Comparison of ENCODE assay signal across 8 mouse cellular contexts in the genomic region with DNA sequence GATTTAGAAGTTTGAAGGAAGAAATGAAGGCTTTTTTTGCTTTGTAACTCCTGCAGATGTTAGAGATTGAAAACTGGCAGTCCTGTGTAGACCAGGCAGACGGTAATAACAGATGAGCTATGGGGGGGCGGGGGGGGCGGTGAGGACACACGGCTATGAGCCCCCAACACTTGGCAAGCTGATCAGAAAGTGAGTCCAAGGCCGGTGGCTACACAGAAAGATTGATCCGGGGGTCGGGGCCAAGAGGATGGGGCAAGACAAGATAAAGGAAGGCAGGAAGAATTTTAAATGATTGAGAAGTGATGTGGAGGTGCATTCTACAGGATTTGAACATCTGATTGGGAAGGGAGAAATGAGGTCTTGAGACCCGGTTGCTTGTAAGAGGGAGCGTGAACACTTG. TPM values are rescaled to one million over a fixed set of nuclear protein-coding genes. Genes with fewer than 3 reads are reported as not detected.
A peak's percentile ranks its signal among the peaks of the same experiment; 100 is the strongest.
DNase-seq lines count a peak whose midpoint lies in the region; ATAC-seq and TF ChIP-seq lines count a peak whose summit lies in the region.

No protein-coding gene starts in this region.

- 38% methylated on average over 9 of the region's 9 CpGs for WGBS in intestine, postnatal 0 days
- WGBS in neural tube, embryonic 14.5 days, result 16% methylated on average over 9 of the region's 9 CpGs

- peak overlapping the region; percentile 61 for H3K4me3 ChIP-seq in embryonic fibroblast, embryonic 13.5 days (ENCODE audit: insufficient read depth, low read length)
- H3K4me3 ChIP-seq in intestine, postnatal 0 days (ENCODE audit: low read depth, low read length), result peak overlapping the region; percentile 81
- H3K4me3 ChIP-seq in neural tube, embryonic 14.5 days (ENCODE audit: low read depth, low read length), result peak overlapping the region; percentile 87

- no peaks in the 10 kb centered on the region for H3K36me3 ChIP-seq in intestine, postnatal 0 days (ENCODE audit: control insufficient read depth, insufficient read depth)
- no peaks in the 10 kb centered on the region for H3K36me3 ChIP-seq in neural tube, embryonic 14.5 days (ENCODE audit: control insufficient read depth, insufficient read depth, low read length)

- no peaks in the 10 kb centered on the region for H3K9me3 ChIP-seq in intestine, postnatal 0 days (ENCODE audit: control insufficient read depth)
- H3K9me3 ChIP-seq in neural tube, embryonic 14.5 days (ENCODE audit: control insufficient read depth, low read length), result no peaks in the 10 kb centered on the region

- no peak overlapping the region for H3K9ac ChIP-seq in intestine, postnatal 0 days (ENCODE audit: low read depth, low read length)
- H3K9ac ChIP-seq in neural tube, embryonic 14.5 days (replicated peaks; ENCODE audit: low read depth, low read length), result peak overlapping the region; percentile 75; the same call in 1 of the 2 replicates

- H3K4me2 ChIP-seq in intestine, postnatal 0 days (replicated peaks; ENCODE audit: low read depth), result peak overlapping the region; percentile 96
- H3K4me2 ChIP-seq in neural tube, embryonic 14.5 days (ENCODE audit: low read depth, low read length), result peak overlapping the region; percentile 74

- intact Hi-C loops in left cerebral cortex, postnatal 4 days (cut with DNase I), result loop anchor here (10.0 kb wide), 1 partner anchor 120 kb away; a partner anchor contains a TSS
- intact Hi-C loops in left cerebral cortex, postnatal 14 days (cut with DNase I), result no loop called here

- no peak for TF ChIP-seq CTCF in embryonic fibroblast, embryonic 13.5 days (IDR thresholded peaks at IDR 0.05; ENCODE audit: borderline replicate concordance, insufficient read depth, low read length)
- TF ChIP-seq CTCF in intestine, postnatal 0 days (IDR thresholded peaks at IDR 0.05; ENCODE audit: low read depth), result no peak

- no peaks in the 10 kb centered on the region; the same call in 1 of the 2 replicates for H3K4me1 ChIP-seq in embryonic fibroblast, embryonic 13.5 days (ENCODE audit: control insufficient read depth, insufficient read depth, low read length)
- no peaks in the 10 kb centered on the region for H3K4me1 ChIP-seq in intestine, postnatal 0 days (replicated peaks; ENCODE audit: control insufficient read depth, insufficient read depth, low read length)
- peaks cover 12% of the 10 kb centered on the region; the same call in 1 of the 2 replicates for H3K4me1 ChIP-seq in neural tube, embryonic 14.5 days (ENCODE audit: control insufficient read depth, insufficient read depth, low read length)

- H3K27ac ChIP-seq in embryonic fibroblast, embryonic 13.5 days (ENCODE audit: insufficient read depth, low read length), result no peak overlapping the region
- no peak overlapping the region for H3K27ac ChIP-seq in intestine, postnatal 0 days (ENCODE audit: low read depth, low read length)
- H3K27ac ChIP-seq in neural tube, embryonic 14.5 days (ENCODE audit: low read depth, low read length), result peak overlapping the region; percentile 80; the same call in 1 of the 2 replicates

- DNase-seq in left cerebral cortex, postnatal 4 days, result peak; percentile 16
- no peak for DNase-seq in left cerebral cortex, postnatal 14 days (ENCODE audit: low spot score in 2 of 2)
- DNase-seq in gastrocnemius, postnatal 10 days, result no peak
- DNase-seq in left cerebral cortex, adult 18-20 months (ENCODE audit: low spot score in 2 of 2), result no peak
- DNase-seq in MN1 (ENCODE audit: low spot score), result no peak

- no peak for TF ChIP-seq POLR2A in embryonic fibroblast, embryonic 13.5 days (IDR thresholded peaks at IDR 0.05; ENCODE audit: low read depth, low read length)

- H3K27me3 ChIP-seq in intestine, postnatal 0 days (replicated peaks; ENCODE audit: control insufficient read depth, insufficient read depth, low read length), result no peaks in the 10 kb centered on the region
- H3K27me3 ChIP-seq in neural tube, embryonic 14.5 days (ENCODE audit: control insufficient read depth, insufficient read depth, low read length), result no peaks in the 10 kb centered on the region

- ATAC-seq in intestine, postnatal 0 days, result no peak
- ATAC-seq in neural tube, embryonic 14.5 days (ENCODE audit: low read depth), result no peak

RNA-seq across cellular contexts. Expression of a gene that starts 0.4 kb away (rescaled TPM):
- total RNA-seq in left cerebral cortex, postnatal 4 days (2021), result 10 to 100 TPM; 26.7 to 28.2 TPM
- 10 to 100 TPM; 13.7 to 18.4 TPM for total RNA-seq in left cerebral cortex, postnatal 14 days (2021)
- polyA plus RNA-seq in embryonic fibroblast, embryonic 13.5 days (2011; ENCODE audit: insufficient read length, low read depth, missing spikeins), result 23.8 and 33.9 TPM in 2 replicates
- polyA plus RNA-seq in intestine, postnatal 0 days (2015; fragmentation: Nextera tagmentation; extraction: Ambion mirVana), result 14.7 and 15.5 TPM in 2 replicates
- polyA plus RNA-seq in neural tube, embryonic 14.5 days (2014; fragmentation: Nextera tagmentation; extraction: Ambion mirVana), result 25.6 and 29.7 TPM in 2 replicates
- 10 to 100 TPM; 24.9 to 26.7 TPM for total RNA-seq in gastrocnemius, postnatal 10 days (2021)
- 10 to 100 TPM; 17.4 to 18.2 TPM for total RNA-seq in left cerebral cortex, adult 18-20 months (2021)

RNA-seq across cellular contexts. Expression of a gene that starts 59.6 kb away (rescaled TPM):
- total RNA-seq in left cerebral cortex, postnatal 4 days (2021), result 100 to 1,000 TPM; 129 to 133 TPM
- 100 to 1,000 TPM; 129 to 140 TPM for total RNA-seq in left cerebral cortex, postnatal 14 days (2021)
- 102 and 103 TPM in 2 replicates for polyA plus RNA-seq in embryonic fibroblast, embryonic 13.5 days (2011; ENCODE audit: insufficient read length, low read depth, missing spikeins)
- polyA plus RNA-seq in intestine, postnatal 0 days (2015; fragmentation: Nextera tagmentation; extraction: Ambion mirVana), result 59.5 and 61.3 TPM in 2 replicates
- polyA plus RNA-seq in neural tube, embryonic 14.5 days (2014; fragmentation: Nextera tagmentation; extraction: Ambion mirVana), result 108 and 144 TPM in 2 replicates
- total RNA-seq in gastrocnemius, postnatal 10 days (2021), result 10 to 100 TPM; 48.8 to 53.6 TPM
- total RNA-seq in left cerebral cortex, adult 18-20 months (2021), result 100 to 1,000 TPM; 155 to 162 TPM
